Mouse (Mus musculus) embryo, embryonic 11 days (tissue): Measurements from ENCODE around the gene Ikbke.
A peak's percentile ranks its signal among the peaks of the same experiment; 100 is the strongest.

Experiments used
- DNase-seq: peaks from one replicate; pipeline ENCODE4 v3.0.0-alpha.2; 2015

Gene Ikbke

DNA sequence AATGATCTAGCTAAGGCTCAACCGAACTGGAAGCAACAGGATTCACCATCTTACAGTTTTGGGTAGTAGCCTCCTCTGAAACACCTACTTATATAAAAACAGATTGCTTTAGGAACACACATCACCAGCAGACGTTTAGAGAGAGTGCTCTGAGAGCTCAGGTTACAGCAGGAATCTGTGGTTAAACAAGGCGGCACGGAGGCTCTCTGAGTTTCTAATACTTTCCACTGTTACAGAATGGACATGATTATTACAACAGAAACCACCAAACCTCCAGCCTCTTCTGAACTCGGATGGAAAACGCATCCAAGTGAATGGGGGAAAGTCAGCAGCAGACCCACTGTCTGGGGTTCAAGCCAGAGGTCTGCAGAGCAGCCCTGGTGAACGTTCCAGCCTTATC is 43.3 kb downstream of the Ikbke start:
- DNase-seq, result no peak

DNA sequence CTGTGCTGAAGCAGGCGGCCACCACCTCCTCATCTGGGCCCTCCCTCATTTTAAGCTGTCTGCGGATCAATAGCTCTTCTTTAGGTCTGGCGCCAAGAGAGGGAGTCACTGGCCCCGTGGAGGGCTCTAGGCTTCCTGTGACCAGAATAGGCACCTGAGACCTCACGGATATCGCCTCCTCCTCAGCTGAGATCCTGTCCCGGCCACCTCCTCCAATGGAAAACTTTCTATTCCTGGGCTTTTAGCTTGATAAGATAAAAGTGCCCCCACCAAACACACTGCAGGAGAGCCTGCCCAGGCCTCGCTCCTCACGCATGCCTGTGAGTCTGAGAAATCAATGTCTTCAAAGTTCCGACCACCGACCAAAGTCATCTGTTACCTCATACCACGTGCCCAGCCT is 45.9 kb downstream of the Ikbke start:
- DNase-seq, result no peak

DNA sequence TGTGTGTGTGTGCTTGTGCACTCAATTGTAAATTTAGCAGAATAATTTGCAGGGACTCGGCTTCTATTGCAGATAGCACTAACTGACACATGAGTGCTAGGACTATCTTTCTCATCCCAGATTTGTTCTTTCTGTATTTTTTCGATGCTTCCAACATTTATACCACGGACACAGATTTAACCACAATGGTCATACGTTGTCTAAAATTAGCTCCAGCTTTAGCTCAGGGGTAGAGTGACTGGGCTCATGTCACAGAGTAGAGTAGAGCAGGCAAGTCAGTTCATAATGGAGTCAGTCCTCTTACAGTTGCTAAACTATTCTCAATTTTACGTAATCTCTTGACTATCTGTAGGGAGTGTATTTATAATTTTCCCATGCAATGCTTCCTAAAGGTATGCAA is 50.7 kb downstream of the Ikbke start:
- no peak for DNase-seq

DNA sequence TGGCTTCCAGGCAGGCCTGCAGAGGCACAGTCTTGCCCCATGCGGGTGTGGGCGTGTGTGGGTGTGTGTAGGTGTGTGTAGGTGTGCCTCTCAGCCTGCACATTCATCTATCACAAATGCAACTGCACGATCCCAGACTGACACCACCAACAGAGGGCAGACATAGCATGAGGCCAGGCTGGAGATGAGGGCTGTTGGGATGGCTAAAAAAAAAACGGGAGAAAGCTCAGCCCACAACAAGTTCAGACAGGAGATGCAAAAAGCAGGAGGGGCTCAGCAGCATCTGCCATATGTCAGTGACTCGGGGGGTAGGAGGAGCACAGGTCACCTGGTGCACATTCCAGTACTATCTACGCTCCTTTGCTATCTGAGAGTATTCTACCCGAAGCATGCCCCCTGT is 51.2 kb downstream of the Ikbke start:
- no peak for DNase-seq

DNA sequence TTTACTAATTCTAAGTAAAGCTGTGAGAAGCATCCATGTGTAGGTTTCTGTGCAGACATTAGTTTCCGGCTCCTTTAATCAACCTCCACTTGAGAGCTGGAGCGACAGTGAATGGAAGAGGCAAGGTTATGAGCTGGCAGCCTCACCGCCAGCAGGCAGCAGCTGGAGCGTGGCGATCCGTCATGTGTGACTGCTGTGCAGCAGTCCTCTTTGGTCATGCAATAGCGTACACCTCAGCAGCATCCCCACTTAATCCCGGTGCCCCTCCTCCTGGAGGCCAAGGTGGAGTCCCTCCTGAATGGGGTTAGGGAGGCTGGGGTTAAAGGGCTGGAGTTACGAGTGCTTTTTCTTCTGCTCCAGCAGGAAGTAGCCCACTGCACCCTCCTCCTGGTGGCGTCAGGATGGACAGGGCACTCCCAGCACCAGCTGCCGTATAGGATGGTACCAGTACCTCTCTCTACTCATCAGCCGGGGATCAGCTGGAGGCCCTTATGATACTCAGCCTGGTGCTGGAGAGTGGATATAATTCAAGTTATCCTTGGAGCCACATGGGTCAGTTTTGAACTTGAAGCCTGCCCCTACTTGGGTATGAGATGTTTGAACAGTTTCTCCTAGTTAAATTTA is 54.4 kb downstream of the Ikbke start:
- DNase-seq, result no peak

DNA sequence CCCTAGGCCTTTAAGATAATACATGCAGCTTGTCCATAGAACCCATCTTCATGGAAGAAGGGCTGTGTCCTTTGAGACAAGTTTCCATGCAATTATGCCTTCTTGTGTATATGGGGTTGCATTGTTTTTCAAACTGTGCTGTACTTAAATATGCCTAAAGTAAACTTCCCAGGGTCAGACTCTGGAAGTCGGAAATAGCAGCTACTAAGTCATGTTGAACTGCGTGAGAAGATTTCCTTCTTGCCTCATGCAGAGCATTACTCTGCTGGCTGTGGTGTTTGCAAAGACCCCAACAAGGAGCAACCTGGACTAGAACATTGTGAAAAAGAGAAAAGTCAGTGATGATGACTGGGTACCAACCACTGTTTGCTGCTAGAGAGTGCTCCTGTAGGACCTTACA is 56.1 kb downstream of the Ikbke start:
- DNase-seq, result no peak

DNA sequence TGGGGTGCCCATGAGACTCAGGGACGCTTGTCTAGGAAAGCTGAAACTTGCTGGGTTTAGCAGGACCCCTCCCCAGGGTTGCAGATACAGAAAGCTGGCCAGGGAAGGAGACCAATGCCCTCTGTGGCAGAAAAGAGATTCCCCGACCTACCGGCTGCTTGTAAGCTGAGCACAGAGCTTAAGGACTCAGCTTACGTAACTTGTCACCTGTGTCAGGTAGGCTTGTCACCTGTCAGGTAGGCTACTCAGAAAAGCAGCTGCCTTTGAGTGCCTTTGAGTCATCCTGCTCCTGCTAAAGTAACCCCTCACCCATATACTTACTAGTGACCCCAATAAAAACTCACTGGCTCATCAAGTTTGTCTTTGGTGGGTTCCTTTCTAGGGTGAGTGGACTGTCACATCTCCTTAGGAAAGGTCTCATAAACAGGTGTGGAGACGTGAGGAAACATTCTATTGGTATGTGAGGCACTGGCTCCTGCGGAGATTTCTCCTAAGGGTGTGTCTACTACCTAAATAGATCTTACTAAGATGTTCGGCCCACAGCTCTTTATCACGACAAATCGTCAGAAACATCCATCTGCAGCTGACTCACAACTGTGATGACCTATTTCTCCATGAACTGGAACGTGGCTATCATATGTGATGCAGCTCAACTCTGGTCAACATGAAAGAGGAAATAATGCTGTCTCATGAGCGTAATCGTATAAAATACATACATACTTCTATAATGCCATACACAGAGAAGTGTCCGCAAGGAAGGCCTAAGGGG is 57.4 kb downstream of the Ikbke start:
- DNase-seq, result no peak

DNA sequence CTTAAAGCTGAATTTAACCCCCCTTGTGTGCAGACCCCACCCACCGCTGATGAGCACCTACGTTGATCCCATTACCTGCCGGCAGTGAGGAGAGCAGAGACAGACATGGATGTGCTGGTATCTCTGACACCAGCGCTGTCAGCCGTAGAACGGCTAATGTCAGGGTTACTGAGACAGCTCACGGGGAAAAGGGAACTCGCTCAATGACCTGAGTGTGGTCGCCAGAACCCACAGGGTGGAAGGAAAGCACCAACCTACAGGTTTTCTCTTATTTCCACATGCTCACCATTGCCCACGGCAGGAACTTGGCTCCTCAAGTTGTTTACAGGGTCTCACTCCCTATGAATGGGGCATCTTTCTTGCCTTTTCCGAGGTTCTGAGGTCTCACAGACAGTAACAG is 60.5 kb downstream of the Ikbke start:
- DNase-seq, result no peak

DNA sequence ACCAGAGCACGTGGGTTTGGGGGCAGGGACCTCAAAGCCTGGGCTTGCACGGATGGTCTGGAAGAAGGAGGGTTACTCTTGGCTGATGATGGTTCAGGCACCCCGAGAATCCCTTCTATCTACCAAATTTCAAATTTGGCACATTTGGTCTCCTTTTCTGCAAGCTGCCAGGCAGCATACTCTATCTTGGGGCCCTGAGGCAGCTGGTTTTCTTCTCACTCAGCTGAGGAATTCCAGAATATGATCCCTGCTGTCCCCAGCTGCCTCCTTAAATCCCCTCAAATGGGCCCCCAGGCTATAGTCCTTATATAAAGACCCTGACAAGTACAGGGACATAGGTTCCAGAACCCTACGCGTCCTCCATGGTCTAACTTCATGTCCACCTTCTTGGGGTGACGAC is 66.0 kb downstream of the Ikbke start:
- DNase-seq, result no peak

DNA sequence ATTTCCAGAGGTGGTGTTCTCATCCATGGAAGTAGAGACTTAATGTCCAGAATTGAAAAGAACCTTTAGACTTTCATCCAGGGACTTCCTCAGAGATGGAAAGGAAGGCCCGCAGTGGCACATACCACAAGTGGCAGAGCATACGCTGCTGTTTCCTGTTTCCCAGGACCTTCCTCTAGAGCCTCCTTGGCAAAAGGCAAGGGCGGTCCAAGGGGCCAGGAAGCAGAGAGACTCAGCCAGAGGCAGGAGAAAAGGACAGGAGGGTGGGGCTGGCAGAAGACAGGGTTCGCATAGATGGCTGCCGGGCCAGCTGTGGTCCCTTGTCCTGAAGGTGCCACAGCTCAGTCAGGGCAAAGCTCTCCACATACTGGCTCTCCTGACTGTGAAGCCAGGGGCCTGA is 66.5 kb downstream of the Ikbke start:
- no peak for DNase-seq

DNA sequence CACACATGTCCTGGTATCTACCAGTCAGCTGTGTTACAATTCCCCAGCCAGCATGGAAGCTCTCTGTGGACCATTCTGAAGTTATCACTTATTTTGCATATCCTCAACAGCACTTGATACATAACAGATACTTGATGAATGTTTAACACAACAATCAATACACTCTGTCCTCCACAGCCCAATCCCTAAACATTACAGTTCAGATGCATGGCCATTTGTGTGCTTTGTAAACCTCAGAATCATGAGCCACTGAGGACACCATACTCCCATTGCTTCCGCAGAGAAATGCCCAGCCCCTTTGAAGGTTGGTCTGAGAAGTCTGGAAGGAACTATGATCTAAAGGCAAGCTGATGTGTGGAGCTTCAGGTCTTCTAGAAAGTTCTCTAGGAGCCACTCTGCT is 67.8 kb downstream of the Ikbke start:
- DNase-seq, result no peak

DNA sequence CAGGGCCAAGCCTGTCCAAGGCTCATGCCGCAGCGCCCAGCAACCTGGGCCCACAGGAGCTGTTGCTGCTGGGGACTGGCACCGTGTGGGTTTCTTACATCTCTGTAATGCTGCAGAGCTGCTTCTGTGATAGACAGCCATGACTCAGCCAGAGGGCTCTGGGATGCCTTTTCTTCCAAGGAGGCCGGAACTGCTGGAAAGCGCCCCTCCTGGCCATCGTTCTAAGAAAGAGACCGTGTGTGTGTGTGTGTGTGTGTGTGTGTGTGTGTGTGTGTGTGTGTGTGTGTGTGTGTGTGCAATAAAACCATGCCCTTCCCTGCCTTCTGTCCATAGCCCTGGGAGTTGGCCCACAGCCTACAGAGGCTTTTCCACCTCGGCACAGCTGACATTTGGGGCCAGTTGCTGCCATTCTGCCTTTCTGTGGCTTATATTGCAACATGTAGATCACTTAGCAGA is 69.4 kb downstream of the Ikbke start:
- no peak for DNase-seq

DNA sequence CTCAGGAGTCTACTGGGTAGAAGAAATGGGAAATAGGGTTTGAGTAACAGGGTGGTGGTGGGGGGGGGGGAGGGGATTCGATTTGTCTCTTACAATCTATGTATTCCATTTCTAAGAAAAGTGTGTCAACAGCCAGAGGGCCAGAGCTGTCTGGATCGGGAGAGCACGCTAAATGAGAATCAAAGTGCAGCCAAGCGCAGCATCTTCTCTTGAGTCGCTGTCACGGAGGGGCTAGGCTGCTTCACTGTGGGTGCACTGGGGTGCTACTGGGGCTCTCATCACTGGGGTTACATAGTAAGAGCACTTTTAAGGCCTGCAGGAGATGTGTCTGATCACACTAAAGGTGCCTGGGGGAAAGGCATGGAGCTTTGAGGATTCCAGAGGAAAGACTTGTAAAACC is 70.6 kb downstream of the Ikbke start:
- no peak for DNase-seq

DNA sequence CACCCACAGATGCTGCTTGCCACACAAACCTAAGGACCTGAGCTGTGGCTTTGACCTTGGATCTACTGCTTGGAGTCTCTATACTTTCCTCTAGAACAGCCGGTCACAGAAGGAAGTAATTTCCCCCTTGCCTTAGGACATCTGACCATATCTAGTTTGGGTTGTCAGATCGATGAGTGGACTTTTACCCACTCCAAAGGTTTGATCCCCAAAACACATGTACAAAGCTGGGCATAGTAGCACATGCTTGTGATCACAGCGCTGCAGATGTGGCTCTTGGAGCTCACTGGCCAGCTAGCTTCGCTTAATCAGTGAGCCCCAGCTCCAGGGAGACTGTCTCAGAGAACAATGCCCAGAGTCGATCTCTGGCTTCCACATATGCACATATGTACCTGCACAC is 71.3 kb downstream of the Ikbke start:
- no peak for DNase-seq

DNA sequence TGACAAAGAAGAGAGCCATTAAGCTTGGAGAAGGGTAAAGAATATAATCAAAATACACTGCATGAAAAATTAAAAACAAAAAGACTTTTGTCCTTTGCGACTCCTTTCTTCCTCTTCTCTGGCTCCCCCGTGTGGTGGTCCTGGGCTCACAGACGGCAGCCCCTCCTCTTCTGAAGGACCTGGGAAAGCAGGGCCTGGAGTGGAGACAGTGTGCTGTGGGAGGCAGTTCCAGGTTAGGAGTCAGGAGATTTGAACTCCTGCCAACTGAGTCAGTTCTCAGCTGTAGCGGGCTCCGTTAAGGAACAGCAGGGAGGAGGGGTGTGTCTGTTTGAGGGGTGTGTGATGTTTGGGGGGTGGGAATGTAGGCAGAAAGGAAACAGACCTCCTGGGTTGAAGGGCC is 71.9 kb downstream of the Ikbke start:
- peak; percentile 78 for DNase-seq

DNA sequence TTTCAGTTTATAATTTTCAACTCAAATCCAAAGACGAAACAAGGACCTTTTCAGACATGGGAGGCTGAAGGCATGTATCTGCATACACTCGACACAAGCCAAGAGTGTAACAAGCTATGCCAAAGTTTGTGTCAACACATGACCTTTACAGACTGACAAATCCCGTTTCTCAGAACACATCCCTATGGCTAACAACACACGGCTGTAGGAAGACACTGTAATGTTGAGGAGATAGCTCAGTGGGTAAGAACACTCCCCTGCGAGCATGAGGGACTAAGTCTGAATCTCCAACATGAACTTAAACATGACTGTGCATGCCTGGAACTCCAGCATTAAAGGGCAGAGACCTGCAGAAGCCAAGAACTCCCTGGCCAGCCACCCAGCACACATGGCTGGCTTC is 73.1 kb downstream of the Ikbke start:
- DNase-seq, result no peak

DNA sequence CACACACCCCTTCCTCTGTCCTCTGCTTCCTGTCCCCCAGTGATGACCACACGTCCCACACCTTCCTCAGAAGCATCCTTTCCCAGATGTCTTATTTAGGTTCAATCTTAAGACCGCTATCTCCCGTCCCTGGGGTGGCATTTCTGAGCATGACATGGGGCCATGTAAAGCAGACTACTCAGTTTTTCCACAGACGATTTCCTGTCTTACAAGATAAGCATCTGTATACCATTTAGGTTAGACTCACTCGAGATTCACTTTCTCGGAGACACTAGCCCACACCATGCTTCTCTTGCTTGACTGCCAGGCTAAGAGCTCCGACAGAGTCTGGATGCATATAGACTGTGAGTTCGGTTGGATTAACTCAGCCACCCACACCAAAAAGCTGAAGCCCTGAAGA is 74.9 kb downstream of the Ikbke start:
- DNase-seq, result no peak
